Mouse (Mus musculus): Measurements from ENCODE around the gene Nup85.
"Not testable (repeated sequence)": the region's sequence is repeated elsewhere in the genome, so short reads cannot be mapped to it uniquely, and the experiment has no call there.

Gene Nup85

DNA sequence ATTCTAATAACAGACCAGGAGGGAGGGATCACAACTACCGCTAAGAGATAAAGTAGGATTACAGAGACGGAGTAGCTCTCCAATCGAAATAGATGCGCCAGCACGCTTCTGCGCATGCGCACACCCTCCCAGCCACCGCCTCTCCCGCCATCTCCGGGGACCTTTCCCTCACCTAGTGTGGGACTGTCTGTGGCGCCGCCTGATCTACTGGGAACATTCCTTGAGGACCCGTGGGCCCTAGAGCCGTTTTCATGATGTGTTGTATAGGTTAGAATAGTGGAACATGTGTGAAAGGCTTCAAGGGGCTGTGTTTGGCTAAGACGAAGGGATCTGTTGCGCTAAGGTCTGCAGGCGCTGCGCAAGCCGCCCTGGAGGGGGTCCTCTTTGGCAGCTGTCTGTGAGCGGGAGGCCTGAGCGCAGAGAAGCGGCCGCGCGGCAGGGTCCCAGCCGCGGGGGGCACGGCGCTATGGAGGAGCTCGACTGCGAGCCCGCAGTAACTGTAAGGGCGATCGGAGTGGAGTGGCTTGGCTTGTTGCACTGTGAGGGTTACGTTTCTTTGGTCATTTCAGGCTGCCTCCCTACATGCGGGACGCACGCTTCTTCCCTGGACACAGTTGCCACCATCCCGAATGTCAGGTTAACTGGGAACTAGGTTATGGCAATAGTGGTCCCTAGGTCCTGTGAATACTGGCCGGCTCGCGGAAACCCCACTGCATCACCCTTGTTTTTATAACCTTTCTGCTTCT is at the start of gene Nup85:
TSS of gene Nup85 (plus strand) at position 371 of the 746 bp plus-strand sequence.
- peak; percentile 92 to 98 for DNase-seq (ENCODE audit: low spot score in 2 of 2)

DNA sequence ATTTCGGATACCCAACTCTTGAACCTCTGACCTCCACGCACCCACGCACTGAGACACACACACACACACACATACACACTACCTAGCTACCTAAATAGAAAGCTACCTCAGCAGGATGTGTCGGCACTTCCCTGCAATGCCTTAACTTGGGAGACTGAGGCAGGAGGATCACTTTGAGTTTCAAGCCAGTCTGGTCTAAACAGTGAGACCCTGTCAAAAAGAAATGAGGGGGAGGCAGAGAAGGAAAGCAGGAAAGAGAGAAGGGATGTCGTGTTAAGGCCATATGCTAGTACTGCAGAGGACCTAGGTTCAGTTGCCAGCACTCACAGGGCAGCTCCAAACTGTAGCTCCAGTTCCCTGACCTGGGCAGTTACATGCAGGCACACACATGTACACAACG is 49.2 kb upstream of the Nup85 start:
- DNase-seq (ENCODE audit: low spot score in 2 of 2), result no peak

DNA sequence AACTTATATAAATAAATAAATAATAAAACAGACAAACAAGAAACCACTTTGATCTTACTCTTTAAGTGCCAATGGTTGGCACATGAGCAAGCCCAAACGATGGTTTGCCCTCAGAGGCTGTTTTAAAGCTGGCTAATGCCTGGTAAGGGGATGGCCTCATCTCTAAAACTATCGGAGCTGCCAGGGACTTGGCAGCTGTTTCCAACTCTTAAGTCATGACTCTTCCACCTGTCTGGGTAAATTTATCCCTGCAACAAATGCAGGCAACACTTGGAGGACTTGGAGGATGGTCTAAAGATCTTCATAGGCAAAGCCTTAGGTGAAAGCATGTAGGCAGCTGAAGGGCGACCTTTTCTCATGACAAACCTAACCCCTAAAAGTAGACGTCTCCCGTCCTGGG is 47.3 kb upstream of the Nup85 start:
- DNase-seq (ENCODE audit: low spot score in 2 of 2), result no peak

DNA sequence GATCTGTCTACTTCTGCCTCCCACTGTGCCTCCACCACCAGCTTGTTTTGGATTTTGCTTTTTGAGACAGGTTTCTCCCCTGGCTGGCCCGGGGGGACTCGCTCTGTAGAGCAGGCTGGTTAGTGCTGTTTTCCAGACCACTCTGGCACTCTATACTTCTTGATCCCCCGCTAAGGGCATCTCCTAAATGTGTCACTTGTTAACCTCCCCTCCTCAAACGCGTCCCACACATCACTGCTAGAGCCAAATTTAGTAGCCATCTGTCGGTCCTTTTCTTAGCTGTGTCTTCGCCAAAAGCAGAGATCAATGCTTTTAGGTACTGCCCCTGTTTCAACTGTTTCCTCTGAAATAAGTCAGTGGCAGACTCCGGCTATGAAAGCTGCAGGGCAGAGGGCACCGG is 45.5 kb upstream of the Nup85 start:
- no peak for DNase-seq (ENCODE audit: low spot score in 2 of 2)

DNA sequence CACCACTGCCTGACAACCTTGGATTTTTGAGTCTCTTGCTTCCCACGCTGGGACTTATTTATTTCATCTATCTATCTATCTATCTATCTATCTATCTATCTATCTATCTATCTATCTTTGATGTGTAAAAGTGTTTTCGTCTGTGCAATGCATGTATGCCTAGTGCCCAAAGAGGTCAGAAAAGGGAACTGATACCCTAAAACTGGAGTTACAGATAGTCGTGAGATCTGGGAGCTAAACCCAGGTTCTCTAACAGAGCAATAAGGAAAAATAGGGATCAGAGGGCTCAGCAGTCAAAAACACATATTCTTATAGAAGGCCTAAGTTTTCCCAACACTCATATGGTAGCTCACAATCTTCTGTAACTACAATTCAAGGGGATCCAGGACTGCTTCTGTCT is 44.7 kb upstream of the Nup85 start:
- DNase-seq (ENCODE audit: low spot score in 2 of 2), result no peak

DNA sequence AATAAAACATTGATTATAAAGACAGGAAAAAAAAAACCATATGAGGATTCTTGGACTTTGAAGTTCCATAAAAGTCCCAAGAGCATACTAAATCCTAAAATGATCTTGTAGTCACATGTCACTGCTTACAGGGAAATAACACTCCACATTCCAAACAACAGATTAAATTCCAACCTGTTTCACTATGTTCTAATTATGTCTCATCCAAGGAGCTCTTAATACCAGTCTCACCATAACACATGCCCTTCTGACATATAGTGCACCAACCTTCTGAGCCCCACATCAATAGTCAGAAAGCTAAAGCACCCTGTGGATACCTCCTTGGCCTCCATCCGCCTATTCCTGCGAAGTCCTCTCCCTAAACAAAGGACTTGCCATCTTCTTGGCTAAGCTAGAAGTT is 44.0 kb upstream of the Nup85 start:
- DNase-seq (ENCODE audit: low spot score in 2 of 2), result no peak

DNA sequence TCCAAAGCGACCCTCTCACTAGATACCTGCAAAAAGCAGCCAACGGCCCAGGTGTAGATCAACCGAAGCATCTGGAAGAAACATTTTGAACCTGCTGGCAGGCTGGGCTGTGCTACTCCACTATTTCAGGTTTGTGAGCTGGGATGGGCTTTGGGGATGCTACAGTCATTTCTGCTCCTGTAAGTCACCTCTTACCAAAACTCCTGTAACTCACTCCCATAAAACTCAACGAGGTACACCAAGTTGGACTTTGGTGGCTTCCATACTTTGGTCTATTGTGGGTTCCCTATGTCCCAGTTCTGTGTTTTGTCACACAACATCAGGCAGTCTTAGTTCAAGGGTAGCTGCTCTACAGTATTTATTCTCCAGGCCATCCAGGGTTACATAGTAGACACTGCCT is 43.2 kb upstream of the Nup85 start:
- DNase-seq (ENCODE audit: low spot score in 2 of 2), result no peak

DNA sequence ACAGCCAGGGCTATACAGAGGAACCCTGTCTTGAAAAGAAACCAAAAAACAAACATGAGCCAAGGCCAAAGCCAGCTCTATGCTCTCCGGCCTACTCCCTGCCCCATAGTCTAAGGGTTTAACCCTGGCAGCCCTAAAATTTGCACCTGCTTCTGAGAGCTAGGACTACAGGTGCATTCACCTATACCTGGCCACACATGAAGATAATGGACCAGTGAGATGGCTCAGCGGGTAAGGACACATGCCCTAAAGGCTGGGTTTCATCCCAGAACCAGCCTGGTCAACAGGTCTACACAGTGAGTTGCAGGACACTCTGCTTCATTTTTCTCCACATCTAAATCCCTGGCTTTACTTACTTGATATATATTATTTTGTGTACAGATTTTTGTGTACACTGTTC is 42.0 kb upstream of the Nup85 start:
- no peak for DNase-seq (ENCODE audit: low spot score in 2 of 2)

DNA sequence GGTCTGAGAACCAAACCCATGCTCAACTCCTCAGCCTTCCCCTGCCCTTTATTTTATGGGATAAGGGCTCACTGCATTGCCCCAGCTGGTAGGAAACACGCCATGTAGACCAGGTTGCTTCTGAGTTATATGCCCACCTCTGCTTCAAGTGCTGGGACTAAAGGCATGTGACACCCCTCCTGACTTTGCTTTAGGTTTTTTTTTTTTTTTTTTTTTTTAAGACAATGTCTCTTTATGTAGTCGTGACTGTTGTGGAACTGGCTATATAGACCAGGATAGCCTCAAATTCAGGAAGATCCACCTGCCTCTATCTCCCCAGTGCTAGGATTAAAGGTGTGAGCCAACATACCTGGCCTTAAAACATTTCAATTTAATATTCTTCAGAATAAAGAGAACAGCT is 41.5 kb upstream of the Nup85 start:
- DNase-seq (ENCODE audit: low spot score in 2 of 2), result no peak

DNA sequence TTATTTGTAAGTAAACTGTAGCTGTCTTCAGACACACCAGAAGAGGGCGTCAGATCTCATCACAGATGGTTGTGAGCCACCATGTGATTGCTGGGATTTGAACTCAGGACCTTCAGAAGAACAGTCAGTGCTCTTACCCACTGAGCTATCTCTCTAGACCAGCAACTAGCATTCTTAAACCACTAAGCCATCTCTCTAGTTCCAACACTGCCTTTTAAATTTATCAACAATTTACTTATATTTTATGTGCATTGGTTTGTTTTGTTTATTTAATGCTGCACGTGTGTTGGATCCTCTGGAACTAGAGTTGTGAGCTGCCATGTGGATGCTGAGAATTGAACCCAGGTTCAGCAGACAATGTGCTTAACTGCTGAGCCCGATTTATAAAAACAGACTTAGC is 37.8 kb upstream of the Nup85 start:
- DNase-seq (ENCODE audit: low spot score in 2 of 2), result not testable (repeated sequence)

DNA sequence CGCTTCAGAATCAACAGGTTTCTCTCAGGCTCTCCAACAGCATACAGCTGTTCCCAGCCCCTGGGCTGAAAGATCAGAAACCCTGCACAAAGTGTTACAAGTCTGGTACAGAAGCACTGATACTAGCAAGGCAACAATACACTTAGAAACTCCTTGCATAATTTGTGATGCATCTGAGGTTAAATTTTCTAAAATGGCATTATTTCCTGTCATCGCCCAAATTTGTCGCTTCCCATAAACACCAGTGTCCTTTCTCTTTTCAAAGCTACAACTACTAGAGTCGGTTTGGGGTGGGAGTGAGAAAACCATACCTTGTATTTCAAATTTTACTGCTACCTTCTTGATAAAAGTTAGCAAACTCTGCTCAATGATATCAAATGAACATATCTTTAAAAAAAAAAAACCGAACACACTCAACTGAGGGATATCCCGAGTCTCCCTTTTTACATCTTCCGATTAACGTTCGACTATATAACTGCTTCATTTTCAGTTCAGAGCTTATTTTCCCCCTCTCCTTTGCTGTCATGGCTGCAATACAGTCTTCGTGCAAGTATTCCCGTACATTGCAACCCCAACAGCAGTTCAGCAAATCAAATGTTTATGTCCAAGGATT is 29.4 kb upstream of the Nup85 start:
- DNase-seq (ENCODE audit: low spot score in 2 of 2), result no peak

DNA sequence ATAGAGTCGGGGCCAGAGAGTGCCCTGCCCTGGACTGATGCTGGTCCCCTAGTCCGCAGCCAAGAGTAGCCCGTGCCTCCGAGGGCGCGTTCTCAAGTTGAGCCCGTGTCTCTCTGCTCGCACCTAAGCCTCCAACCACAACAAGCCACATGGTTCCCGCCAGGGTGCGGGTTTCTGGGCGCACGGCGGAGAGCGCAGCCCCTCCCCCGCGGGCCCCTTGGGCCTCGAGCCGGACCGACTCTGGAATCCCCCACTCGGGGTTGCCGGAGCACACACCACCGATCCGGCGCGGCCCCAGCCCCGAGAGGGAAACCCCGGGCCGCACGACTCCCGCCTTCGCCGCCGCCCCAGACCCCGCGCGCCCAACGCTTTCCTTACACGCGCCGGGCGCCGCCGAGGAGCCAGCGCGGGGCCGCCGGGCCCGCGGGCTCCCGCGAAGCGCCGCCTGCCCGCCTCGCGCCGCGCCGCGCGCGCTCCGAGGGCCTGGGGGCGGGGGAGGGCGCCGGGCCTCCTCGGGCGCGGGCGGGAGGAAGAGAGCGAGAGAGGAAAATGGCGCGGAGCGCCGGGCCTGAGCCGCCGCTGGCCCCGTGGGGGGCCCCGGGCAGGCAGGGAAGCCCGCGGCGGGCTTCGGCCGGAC is 28.7 kb upstream of the Nup85 start:
- peak; percentile 59 to 67 for DNase-seq (ENCODE audit: low spot score in 2 of 2)

DNA sequence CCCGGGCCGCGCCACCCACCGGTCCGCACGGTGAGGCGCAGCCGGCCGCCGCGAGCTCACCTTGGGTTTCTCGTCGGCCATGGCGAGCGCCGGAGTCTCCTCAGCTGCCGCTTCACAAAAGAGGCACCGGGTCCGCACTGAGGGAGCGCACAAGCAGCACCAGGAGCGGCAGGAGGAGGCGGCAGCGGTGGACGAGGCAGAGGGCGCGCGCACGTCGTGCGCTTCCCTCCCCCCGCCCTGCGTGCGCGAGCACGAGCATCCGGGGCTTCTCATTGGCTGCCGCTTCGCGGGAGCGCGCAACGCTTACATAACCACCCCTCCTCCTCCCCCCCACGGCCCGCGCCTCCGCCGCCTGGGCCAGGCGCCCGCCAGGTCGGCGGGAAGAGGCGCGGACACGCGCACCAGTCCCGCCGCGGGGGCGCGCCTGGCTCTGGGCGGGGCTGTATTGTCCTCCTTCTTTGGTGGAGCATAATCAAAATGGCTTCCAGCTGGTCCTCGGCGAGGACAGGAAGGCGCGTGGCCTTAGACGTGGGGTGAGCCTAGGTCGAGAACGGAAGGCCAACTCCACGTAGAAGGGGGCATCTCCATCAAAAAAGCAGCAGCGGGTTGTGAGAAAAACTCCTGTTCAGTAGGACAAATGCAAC is 28.1 kb upstream of the Nup85 start, which contains the start of gene Sumo2:
TSS of gene Sumo2 (minus strand) at position 239 of the 644 bp plus-strand sequence.
- peak; percentile 98 to 99 for DNase-seq (ENCODE audit: low spot score in 2 of 2)

DNA sequence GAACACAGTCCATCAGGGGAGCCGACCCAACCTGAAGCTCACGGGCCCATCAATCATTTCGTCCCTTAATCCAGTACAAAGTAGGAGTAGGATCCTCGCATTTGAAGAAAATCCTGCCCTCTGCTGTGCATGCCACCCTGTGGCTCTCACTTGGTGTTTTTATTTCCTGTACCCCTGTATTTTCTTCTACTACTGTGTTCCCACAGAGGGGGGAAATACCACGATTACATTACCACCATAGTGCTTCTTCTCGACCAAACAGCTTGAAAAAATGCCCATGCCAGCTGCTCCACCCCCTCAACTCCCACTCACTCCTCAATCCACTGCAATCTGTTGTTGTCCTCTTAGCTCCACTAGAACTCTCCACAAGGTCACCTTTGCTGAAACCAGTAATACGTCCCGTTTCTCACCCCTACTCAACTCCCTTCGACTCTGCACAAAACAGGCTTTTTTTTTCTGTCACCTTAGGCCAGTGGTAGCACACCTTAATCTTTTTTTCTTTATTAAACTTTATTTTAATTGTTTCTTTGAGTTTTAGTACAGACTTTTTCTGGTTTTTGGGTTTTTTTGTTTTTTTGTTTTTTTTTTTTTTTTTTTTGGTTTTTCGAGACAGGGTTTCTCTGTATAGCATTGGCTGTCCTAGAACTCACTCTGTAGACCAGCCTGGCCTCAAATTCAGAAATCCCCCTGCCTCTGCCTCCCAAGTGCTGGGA is 27.2 kb upstream of the Nup85 start:
- DNase-seq (ENCODE audit: low spot score in 2 of 2), result peak in 1 of 2 experiments; percentile 23

DNA sequence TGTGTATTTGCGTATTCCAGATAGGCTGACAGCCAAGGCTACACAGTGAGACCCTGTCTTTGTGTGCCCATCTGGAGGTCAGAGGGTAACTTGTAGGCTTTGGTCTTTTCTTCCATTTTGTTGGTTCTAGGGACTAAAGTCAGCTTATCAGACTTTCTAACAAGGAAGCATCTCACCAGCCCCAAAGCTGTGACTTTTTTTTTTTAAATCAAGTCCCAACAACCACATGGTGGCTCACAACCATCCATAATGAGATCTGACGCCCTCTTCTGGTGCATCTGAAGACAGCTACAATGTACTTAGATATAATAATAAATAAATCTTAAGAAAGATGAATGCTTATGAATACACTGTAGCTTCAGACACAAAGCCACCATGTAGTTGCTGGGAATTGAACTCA is 26.2 kb upstream of the Nup85 start:
- DNase-seq (ENCODE audit: low spot score in 2 of 2), result no peak

DNA sequence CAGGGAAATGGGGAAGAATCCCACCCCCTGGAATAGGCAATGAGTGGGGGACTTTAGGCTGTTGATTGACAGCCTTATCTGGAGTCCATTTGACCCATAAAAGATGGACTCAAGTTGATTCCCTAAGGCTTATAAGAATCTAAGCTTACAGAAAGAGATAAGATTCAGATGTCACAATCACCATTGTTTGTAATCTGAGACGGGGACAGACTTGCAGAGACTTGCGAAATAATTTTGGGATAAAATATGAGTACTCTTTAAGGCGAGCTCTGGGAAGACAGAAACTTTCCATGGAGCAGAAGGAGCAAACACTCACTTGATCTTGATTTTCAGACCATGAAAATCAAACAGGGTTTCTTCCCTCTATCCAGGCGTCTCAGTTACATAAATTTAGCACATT is 20.7 kb upstream of the Nup85 start:
- no peak for DNase-seq (ENCODE audit: low spot score in 2 of 2)

DNA sequence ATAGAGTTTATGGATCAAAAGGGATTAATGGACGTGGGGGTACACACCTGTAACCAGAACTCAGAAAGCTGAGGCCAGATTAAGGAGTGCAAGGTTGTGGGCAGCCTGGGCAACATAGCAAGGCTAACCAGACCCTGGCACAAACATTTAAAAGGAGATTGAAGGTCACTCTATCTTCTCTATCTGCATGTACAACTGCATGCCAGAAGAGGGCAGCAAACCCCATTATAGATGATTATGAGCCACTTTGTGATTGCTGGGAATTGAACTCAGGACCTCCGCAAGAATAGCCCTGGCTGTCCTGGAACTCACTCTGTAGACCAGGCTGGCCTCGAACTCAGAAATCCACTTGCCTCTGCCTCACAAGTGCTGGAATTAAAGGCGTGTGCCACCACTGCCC is 11.5 kb upstream of the Nup85 start:
- DNase-seq (ENCODE audit: low spot score in 2 of 2), result peak in 1 of 2 experiments; percentile 20

DNA sequence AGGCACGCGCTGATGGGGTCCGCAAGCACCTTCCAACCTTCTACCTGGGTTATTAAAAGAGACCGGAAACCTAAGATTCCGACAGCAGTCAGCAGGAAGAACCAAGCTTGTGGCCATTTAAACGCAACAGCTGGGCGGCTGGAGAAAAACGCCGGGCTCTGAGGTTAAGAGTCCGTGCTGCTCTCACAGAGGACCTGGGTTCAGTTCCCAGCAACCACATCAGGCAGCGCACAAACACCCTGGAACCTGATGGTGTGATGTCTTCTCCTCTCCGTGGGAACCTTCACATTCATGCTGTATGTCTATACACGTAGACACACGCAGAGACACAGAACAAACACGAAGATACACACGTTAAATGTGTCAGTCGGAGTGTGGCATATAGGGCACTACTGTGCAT is 8.5 kb upstream of the Nup85 start:
- no peak for DNase-seq (ENCODE audit: low spot score in 2 of 2)

DNA sequence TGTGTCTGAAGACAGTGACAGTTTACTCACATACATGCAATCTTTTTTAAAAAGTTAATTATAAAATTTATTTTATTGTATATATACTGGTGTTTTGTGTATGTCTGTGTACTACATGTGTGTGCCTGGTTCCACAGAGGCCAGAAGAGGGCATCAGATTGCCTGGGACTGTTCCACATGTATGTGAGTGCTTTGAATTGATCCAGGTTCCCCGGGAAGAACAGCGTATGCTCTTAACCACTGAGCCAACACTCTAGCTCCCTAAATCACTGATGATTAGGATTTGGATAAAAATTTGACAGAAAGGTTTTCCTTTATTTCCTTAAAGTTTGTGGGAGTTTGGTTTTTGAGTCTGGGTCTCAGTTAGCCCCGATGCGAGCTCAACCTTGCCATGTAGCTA is 828 bp upstream of the Nup85 start:
- no peak for DNase-seq (ENCODE audit: low spot score in 2 of 2)

DNA sequence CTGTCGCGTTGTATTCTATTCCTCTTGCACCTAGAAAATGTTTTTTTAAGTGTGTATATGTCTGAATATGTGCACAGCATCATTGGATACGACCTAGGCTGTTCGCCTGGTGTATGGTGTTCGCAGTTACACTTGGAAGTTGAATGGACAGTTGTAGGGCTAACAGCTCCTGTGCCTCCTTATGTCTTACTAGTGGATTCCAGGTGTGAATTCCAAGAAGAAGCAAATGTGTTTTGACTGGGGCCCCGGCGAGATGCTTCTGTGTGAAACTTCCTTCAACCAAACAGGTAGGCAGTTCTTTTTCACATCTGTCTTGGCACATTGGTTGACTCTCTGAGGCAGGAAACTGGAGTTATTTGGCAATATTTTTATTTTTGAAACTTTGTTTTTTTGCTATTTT is 727 bp downstream of the Nup85 start:
- no peak for DNase-seq (ENCODE audit: low spot score in 2 of 2)

DNA sequence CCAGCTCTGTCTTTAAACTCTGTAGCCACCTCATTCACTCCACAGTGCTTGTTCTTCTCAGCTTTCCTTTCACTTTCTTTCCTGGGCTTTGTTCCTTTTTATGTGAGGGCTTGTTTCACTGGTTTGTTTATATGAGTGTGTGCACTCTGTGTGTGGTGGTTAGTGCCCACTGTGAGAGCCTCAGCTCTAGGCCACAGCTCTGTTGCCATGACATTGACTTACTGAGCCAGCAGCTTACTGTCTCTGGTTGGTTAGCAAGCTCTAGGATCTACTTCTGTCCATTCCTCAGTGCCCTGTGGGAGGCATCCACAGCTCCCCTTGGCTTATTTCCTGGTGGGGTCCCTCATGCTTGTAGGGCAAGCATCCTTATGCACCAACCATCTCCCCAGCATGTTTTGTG is 14.8 kb downstream of the Nup85 start:
- DNase-seq (ENCODE audit: low spot score in 2 of 2), result no peak
